Mouse (Mus musculus): Measurements from ENCODE around the gene Rimbp2.

DNA sequence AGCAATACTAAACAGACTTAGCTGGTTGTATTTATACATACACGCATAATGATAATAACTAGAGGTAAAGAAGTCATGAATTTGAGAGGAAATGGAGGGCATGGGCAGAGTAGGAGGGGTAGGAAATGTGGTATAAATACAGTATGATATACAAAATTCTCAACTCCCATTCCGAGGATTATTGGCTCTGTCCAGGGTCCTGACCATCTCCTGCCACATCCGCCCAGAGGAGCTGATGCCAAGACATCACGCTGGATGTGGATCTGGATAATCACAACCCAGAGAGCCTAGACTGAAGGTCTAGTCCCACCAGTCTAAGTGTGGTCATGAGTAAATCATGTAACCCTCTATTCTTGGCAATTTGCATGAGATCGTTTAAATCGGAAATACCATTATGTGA is 100.5 kb downstream of the Rimbp2 start:
- TF ChIP-seq CTCF (IDR thresholded peaks at IDR 0.05; ENCODE audit: low read depth, low read length) (no peak), POLR2A (IDR thresholded peaks at IDR 0.05; ENCODE audit: extremely low read depth, insufficient read depth, low read length) (no peak)

Measured in liver, adult 2 months (tissue).